Mouse (Mus musculus) forebrain, embryonic 13.5 days (tissue): ENCODE results near the gene Msi2. TPM values are rescaled to one million over a fixed set of nuclear protein-coding genes. Genes with fewer than 3 reads are reported as not detected.

Experiments used
- ATAC-seq: fragments of 200-750 bp; cut with Nextera tagmentation; 2 replicates; pipeline ENCODE4 v1.8.0; 2017
- H3K27ac ChIP-seq: fragments of 300-500 bp; sonication (generic); 2 replicates; pipeline ENCODE4 v1.5.1; 2015; ENCODE audit warnings: inconsistent platforms, mild to moderate bottlenecking, moderate library complexity
- H3K27me3 ChIP-seq: fragments of 300-500 bp; sonication (generic); 2 replicates; pipeline ENCODE4 v1.6.1; 2015; ENCODE audit warnings: mild to moderate bottlenecking, inconsistent platforms
- H3K36me3 ChIP-seq: fragments of 300-500 bp; sonication (generic); 2 replicates; pipeline ENCODE4 v1.6.1; 2015; ENCODE audit warnings: mild to moderate bottlenecking, inconsistent platforms; ENCODE audit not compliant: poor library complexity, severe bottlenecking
- H3K4me1 ChIP-seq: fragments of 300-500 bp; sonication (generic); 2 replicates; pipeline ENCODE4 v1.6.1; 2015; ENCODE audit warnings: inconsistent platforms
- H3K4me2 ChIP-seq: fragments of 300-500 bp; sonication (generic); 2 replicates; pipeline ENCODE4 v1.6.1; 2015; ENCODE audit warnings: inconsistent platforms, mild to moderate bottlenecking, moderate library complexity
- H3K4me3 ChIP-seq: fragments of 300-500 bp; sonication (generic); 2 replicates; pipeline ENCODE4 v1.5.1; 2015; ENCODE audit warnings: mild to moderate bottlenecking, inconsistent platforms
- H3K9ac ChIP-seq: fragments of 300-500 bp; sonication (generic); 2 replicates; pipeline ENCODE4 v1.6.1; 2015; ENCODE audit warnings: mild to moderate bottlenecking, inconsistent platforms
- H3K9me3 ChIP-seq: fragments of 300-500 bp; sonication (generic); replicated peaks from 2 replicates; pipeline ENCODE4 v1.6.1; 2016; ENCODE audit warnings: inconsistent platforms
- WGBS: fragments of 180-500 bp; shearing (Covaris S2); methylation state at CpG from one replicate; pipeline ENCODE4 v1.1.7; 2015; 5-methylcytosine and 5-hydroxymethylcytosine counted together
- polyA plus RNA-seq: library from polyadenylated mRNA; unstranded; fragments of >200 nt; fragmentation: Nextera tagmentation; extraction: Ambion mirVana; gene quantifications from 2 replicates; pipeline ENCODE4 v1.2.1, GENCODE M21; 2015

Gene Msi2
- polyA plus RNA-seq, 1 experiment from 2014 or later: 31.5 TPM

DNA sequence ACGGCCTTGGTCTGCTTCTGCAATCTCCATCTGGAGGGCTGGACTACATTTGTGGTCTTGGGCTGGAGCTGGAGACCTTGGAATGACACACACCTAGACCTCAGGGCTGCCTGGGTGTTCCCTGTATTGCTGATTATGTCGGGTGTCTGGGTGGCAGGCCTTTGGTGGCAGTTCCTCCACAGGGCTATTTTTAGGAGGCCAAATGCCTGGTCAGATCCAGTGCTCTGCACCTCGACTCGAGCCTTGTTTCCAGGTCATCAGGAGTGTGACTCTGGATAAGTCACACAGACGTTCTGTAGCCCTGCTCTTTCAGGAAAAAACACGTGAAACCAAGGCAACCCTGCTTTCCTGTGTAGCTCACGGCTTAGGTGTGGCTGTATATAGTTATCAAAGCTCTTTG is 358.6 kb downstream of the Msi2 start:
- WGBS: 87% methylated on average over 7 of the region's 7 CpGs
- no peak overlapping the region for H3K27ac ChIP-seq
- no peak overlapping the region for H3K4me2 ChIP-seq
- H3K4me3 ChIP-seq: no peak overlapping the region
- peaks cover 47% of the 10 kb centered on the region for H3K36me3 ChIP-seq
- H3K9me3 ChIP-seq: no peaks in the 10 kb centered on the region
- no peak overlapping the region for H3K9ac ChIP-seq
- ATAC-seq: no peak
- no peaks in the 10 kb centered on the region for H3K27me3 ChIP-seq
- peaks cover 42% of the 10 kb centered on the region for H3K4me1 ChIP-seq

DNA sequence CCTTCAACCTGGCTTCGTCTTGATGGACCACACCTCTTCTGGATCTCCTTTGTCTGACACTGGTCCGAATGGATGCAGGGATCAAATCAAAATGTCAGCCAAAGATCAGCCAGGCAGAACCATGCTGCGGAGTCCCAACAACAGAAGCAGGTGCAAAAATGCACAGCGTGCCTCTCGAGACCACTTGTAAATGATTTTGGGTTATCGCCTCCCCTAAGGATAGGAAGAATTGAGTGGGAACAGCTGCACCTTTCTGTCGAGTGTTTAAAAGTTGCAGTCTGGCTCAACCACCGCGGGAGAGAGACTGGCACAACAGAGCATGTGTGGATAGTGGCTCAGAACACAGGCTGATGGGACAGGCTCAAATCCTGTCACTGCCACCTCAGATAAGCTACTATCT is 361.0 kb downstream of the Msi2 start:
- Histone ChIP-seq H3K4me1 (peaks cover 49% of the 10 kb centered on the region), H3K4me3 (no peak overlapping the region), H3K36me3 (peaks cover 36% of the 10 kb centered on the region), H3K27me3 (no peaks in the 10 kb centered on the region), H3K9ac (no peak overlapping the region), H3K9me3 (no peaks in the 10 kb centered on the region), H3K4me2 (peak overlapping the region; percentile 47), H3K27ac (peak overlapping the region; percentile 94)
- ATAC-seq: peak; percentile 34; the same call in 1 of the 2 replicates
- 35% methylated on average over 9 of the region's 9 CpGs for WGBS

DNA sequence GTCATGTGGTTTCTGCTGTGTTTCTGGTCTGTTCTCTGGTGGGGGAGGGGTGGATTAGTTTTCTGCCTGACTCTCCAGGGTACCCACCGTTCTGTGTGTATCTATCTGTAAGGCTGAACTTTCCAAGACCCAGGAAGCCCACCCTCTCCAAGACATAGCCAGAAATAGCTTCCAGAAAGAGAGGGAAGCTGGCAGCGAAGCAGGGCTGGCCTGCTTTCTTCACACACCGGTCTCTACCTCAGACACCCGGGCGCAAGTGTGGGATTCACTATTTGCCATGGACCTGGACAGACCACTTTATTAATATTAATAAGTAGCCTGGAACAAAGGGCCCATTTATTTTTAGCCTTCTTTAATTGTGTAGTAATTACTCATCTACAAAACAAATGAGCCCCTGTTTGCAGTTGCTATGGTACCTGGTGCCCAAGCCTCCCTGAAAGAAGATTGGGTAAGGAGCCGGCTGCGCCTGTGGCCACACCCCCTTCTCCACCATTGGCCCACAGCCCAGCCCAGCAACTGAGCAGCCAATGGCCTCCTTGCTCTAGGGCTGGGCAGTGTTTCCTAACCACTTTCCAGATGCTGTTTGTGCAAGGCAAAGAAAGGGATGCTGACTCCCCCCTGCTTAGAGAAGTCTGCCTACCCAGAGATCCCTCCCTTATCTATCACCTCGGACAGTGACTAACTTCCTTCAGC is 361.6 kb downstream of the Msi2 start:
- Histone ChIP-seq H3K4me3 (no peak overlapping the region), H3K36me3 (peaks cover 35% of the 10 kb centered on the region), H3K9me3 (no peaks in the 10 kb centered on the region), H3K9ac (no peak overlapping the region; the same call in 1 of the 2 replicates), H3K27me3 (no peaks in the 10 kb centered on the region), H3K4me1 (peaks cover 54% of the 10 kb centered on the region), H3K27ac (peak overlapping the region; percentile 94), H3K4me2 (peak overlapping the region; percentile 47)
- ATAC-seq: peak; percentile 98
- 18% methylated on average over 8 of the region's 8 CpGs for WGBS

GRCm38 (mm10) chr11:88356016-88356415 is 362.3 kb downstream of the Msi2 start:
- WGBS: 85% methylated on average over 12 of the region's 12 CpGs
- peak overlapping the region; percentile 94 for H3K27ac ChIP-seq
- H3K4me1 ChIP-seq: peaks cover 61% of the 10 kb centered on the region
- H3K4me2 ChIP-seq: peak overlapping the region; percentile 47; the same call in 1 of the 2 replicates
- no peak overlapping the region for H3K4me3 ChIP-seq
- H3K36me3 ChIP-seq: peaks cover 35% of the 10 kb centered on the region
- no peak for ATAC-seq
- H3K9ac ChIP-seq: no peak overlapping the region
- H3K27me3 ChIP-seq: no peaks in the 10 kb centered on the region
- H3K9me3 ChIP-seq: no peaks in the 10 kb centered on the region

GRCm38 (mm10) chr11:88354771-88355170 is 363.5 kb downstream of the Msi2 start:
- H3K4me1 ChIP-seq: peaks cover 69% of the 10 kb centered on the region
- H3K36me3 ChIP-seq: peaks cover 23% of the 10 kb centered on the region
- ATAC-seq: no peak
- H3K9ac ChIP-seq: no peak overlapping the region
- no peaks in the 10 kb centered on the region for H3K27me3 ChIP-seq
- H3K27ac ChIP-seq: no peak overlapping the region; the same call in 1 of the 2 replicates
- WGBS: 35% methylated on average over 9 of the region's 9 CpGs
- H3K9me3 ChIP-seq: no peaks in the 10 kb centered on the region
- no peak overlapping the region for H3K4me2 ChIP-seq
- no peak overlapping the region for H3K4me3 ChIP-seq

GRCm38 (mm10) chr11:88351722-88352473 is 366.4 kb downstream of the Msi2 start:
- WGBS: 81% methylated on average over 3 of the region's 3 CpGs
- Histone ChIP-seq H3K4me2 (no peak overlapping the region), H3K4me1 (peaks cover 67% of the 10 kb centered on the region), H3K9me3 (no peaks in the 10 kb centered on the region), H3K9ac (no peak overlapping the region), H3K27me3 (no peaks in the 10 kb centered on the region), H3K36me3 (peaks cover 29% of the 10 kb centered on the region), H3K4me3 (no peak overlapping the region), H3K27ac (no peak overlapping the region; the same call in none of the 2 replicates)
- ATAC-seq: no peak

- Histone ChIP-seq H3K27me3 (no peaks in the 10 kb centered on the region), H3K27ac (peak overlapping the region; percentile 54; the same call in 1 of the 2 replicates), H3K4me3 (no peak overlapping the region), H3K9me3 (no peaks in the 10 kb centered on the region), H3K36me3 (peaks cover 33% of the 10 kb centered on the region), H3K4me1 (peaks cover 38% of the 10 kb centered on the region), H3K4me2 (peak overlapping the region; percentile 25), H3K9ac (0 out of 2 replicates have a peak overlapping the region, but pooled peaks have one; percentile 45)
- WGBS: 36% methylated on average over 23 of the region's 23 CpGs
- ATAC-seq: peak; percentile 27; the same call in 1 of the 2 replicates
Observed at GRCm38 (mm10) chr11:88348690-88349089, 369.6 kb downstream of the Msi2 start.

DNA sequence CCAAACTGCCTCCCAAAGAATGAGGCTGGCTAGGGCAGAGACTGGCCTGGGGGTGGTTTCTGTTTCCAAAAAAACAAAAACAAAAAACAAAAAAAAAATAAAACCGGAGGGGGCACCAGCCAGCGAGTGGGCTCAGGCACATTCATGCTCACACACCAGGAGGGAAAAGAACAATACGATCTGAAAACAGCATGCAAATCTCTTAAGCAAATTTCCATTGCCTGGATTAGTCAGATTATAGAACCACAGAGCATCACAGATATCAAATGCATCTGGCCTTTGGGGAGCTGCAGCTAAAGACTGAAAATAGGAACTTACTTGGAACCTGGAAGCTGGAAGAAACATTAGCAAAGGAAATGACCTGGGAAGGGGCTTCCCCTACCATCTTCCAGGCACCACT is 370.3 kb downstream of the Msi2 start:
- H3K27ac ChIP-seq: 0 out of 2 replicates have a peak overlapping the region, but pooled peaks have one; percentile 40
- H3K27me3 ChIP-seq: no peaks in the 10 kb centered on the region
- no peaks in the 10 kb centered on the region for H3K9me3 ChIP-seq
- peaks cover 29% of the 10 kb centered on the region for H3K36me3 ChIP-seq
- H3K4me2 ChIP-seq: no peak overlapping the region
- no peak for ATAC-seq
- no peak overlapping the region for H3K9ac ChIP-seq
- WGBS: 47% methylated on average over 3 of the region's 3 CpGs
- peaks cover 38% of the 10 kb centered on the region for H3K4me1 ChIP-seq
- no peak overlapping the region for H3K4me3 ChIP-seq

DNA sequence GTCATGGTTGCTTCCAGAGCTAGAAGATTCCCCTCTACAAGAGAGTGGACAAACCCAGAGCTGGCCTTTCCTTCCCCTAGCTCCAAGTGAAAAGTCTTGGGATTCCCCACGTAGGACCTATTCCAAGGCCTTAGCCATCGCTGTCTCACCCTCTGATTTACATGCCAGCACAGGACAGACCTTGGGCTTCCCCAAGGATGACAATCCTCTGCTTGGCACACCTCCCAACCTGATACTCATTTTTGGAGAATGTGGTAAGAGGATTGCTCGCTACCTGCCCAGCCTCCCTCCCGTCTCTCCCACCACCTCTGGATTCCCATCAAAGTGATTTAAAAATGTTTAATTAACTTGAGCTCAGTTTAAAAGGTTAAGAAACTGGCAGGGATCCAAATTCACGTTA is 372.2 kb downstream of the Msi2 start:
- Histone ChIP-seq H3K9ac (no peak overlapping the region), H3K4me2 (no peak overlapping the region), H3K9me3 (no peaks in the 10 kb centered on the region), H3K36me3 (peaks cover 23% of the 10 kb centered on the region), H3K4me1 (peaks cover 27% of the 10 kb centered on the region), H3K27ac (no peak overlapping the region), H3K4me3 (no peak overlapping the region), H3K27me3 (no peaks in the 10 kb centered on the region)
- ATAC-seq: no peak
- WGBS: 64% methylated on average over 5 of the region's 5 CpGs

DNA sequence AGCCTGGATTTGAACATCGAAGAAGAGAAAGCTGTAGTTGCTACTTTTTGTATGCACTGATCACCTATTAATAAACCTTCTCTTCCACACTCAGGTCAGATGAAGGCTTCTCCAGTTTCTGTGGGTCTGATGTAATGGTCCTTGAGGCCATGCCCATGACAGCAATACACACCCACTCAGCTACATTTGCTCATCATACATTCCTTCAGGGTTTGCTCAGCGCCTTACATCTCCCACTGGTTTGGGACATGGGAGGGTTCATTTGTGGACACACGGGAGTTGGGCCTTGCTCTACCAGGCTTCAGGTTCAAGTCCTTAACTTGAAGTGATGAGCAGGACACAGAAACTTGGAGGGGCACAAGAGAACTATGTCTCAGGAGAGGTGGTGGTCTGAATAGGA is 380.4 kb downstream of the Msi2 start:
- peaks cover 14% of the 10 kb centered on the region for H3K4me1 ChIP-seq
- H3K27me3 ChIP-seq: no peaks in the 10 kb centered on the region
- H3K36me3 ChIP-seq: peaks cover 23% of the 10 kb centered on the region
- no peak overlapping the region for H3K27ac ChIP-seq
- no peak for ATAC-seq
- no peak overlapping the region for H3K4me2 ChIP-seq
- 100% methylated on average over 3 of the region's 3 CpGs for WGBS
- H3K9ac ChIP-seq: no peak overlapping the region
- no peak overlapping the region for H3K4me3 ChIP-seq
- no peaks in the 10 kb centered on the region for H3K9me3 ChIP-seq

DNA sequence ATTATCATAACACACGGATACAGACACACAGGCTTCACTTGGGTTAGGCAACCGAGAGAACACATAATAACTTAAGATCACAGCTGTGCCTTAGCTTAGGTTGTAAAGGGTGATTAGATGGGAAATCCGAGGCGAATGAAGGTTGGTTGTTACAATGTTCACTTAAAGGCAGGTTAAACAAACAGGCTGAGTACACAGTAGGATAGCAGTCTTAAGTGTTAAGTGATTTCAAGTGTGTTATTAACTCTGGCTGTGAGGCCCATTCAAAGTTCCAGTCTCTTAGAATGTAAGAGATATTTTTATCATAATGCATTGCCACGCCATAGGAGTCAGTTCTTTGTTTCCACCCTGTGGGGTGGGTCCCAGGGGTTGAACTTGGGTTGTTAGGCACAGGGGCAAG is 383.4 kb downstream of the Msi2 start:
- Histone ChIP-seq H3K9ac (peak overlapping the region; percentile 30; the same call in 1 of the 2 replicates), H3K4me3 (no peak overlapping the region), H3K27ac (peak overlapping the region; percentile 40; the same call in 1 of the 2 replicates), H3K4me2 (no peak overlapping the region), H3K4me1 (peaks cover 31% of the 10 kb centered on the region), H3K27me3 (no peaks in the 10 kb centered on the region), H3K9me3 (no peaks in the 10 kb centered on the region), H3K36me3 (peaks cover 23% of the 10 kb centered on the region)
- 24% methylated on average over 5 of the region's 5 CpGs for WGBS
- no peak for ATAC-seq

DNA sequence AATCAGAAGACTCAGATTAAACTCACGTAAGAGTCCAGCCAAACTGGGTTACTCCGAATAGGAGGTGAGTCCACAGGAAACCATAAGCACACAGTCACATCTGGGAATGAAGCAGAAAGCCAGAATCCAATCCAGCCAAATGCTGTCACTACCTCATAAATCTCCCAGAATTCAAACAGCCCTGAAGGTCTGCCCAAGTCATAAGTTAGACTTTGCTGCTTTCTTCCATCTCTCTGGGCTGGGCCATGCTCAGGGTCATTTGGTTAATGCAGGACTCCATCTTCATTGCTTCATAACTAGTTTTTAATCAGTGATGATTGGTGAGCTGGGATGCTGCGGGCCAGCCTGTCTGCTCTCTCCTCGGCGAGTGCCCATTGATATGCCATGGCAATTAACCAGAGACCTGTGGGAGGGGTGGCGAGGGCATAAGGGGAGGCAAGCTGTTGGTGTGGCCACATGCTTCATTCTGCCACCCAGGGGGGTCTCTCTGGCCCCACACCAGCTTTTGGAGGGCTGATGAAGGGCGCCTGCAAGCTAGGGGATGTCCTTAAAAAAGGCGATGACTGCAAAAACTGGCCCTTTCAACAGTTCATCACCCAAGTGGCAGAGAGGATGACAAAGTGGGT is 385.9 kb downstream of the Msi2 start:
- H3K9me3 ChIP-seq: no peaks in the 10 kb centered on the region
- peaks cover 50% of the 10 kb centered on the region for H3K4me1 ChIP-seq
- peaks cover 5% of the 10 kb centered on the region; the same call in 1 of the 2 replicates for H3K36me3 ChIP-seq
- H3K9ac ChIP-seq: no peak overlapping the region
- no peak overlapping the region for H3K4me2 ChIP-seq
- ATAC-seq: no peak
- no peaks in the 10 kb centered on the region for H3K27me3 ChIP-seq
- no peak overlapping the region for H3K27ac ChIP-seq
- H3K4me3 ChIP-seq: no peak overlapping the region
- WGBS: 88% methylated on average over 8 of the region's 8 CpGs
